Mouse (Mus musculus) fibroblast of lung, adult 2 months (primary cell): Measurements from ENCODE around the gene Ggt7.
"Not testable (repeated sequence)": the region's sequence is repeated elsewhere in the genome, so short reads cannot be mapped to it uniquely, and the experiment has no call there.

Experiments used
- DNase-seq: peaks from one replicate; pipeline ENCODE4 v3.0.0-alpha.2; 2011; ENCODE audit warnings: low read depth

Ggt7 gene

GRCm38 (mm10) chr2:155507721-155508470, 10.1 kb downstream of the Ggt7 start:
- DNase-seq, result no peak

- DNase-seq, result no peak
Measured at GRCm38 (mm10) chr2:155505811-155506210, 12.2 kb downstream of the Ggt7 start.

- DNase-seq, result no peak
Measured at GRCm38 (mm10) chr2:155504440-155505355, 13.3 kb downstream of the Ggt7 start.

GRCm38 (mm10) chr2:155502596-155502995, 15.4 kb downstream of the Ggt7 start:
- DNase-seq, result no peak

GRCm38 (mm10) chr2:155490998-155491397, 27.0 kb downstream of the Ggt7 start:
- no peak for DNase-seq

- DNase-seq, result no peak
Measured at GRCm38 (mm10) chr2:155482021-155482420, 36.0 kb downstream of the Ggt7 start.

GRCm38 (mm10) chr2:155473570-155474088, 44.4 kb downstream of the Ggt7 start, which contains the start of gene Ncoa6:
Gene Ncoa6, minus strand, starts transcription at chr2:155473894.
- no peak for DNase-seq

- DNase-seq, result no peak
Measured at GRCm38 (mm10) chr2:155472671-155473569, 45.1 kb downstream of the Ggt7 start.

GRCm38 (mm10) chr2:155466861-155467260, 51.2 kb downstream of the Ggt7 start:
- no peak for DNase-seq

GRCm38 (mm10) chr2:155453591-155453990, 64.4 kb downstream of the Ggt7 start:
- no peak for DNase-seq

GRCm38 (mm10) chr2:155451256-155451655, 66.8 kb downstream of the Ggt7 start:
- no peak for DNase-seq

- DNase-seq, result not testable (repeated sequence)
Measured at GRCm38 (mm10) chr2:155447906-155448305, 70.1 kb downstream of the Ggt7 start.

- no peak for DNase-seq
Measured at GRCm38 (mm10) chr2:155443446-155443845, 74.6 kb downstream of the Ggt7 start.

GRCm38 (mm10) chr2:155442916-155443315, 75.1 kb downstream of the Ggt7 start:
- DNase-seq, result no peak
